Mouse (Mus musculus): ENCODE measurements around the gene Gpr156.

DNA sequence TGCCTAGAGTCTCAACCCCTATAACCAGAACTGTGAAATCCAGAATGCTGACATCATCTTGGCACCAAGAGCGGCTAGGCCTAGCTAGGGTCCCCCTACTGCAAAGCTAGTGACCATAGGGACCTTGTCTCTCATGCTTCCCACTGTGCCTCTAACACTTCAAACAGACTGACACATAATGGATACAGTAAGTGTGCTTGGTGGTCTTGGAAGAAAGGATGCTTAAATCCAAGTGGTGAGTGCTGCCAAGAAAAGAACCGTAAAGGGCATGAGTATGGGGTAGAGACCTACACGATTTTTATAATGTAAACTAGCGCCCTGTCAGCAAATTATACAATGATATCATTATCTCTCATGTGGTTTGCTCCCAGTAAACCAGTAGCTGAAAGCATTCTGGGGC lies 32.1 kb downstream of the Gpr156 start:
- TF ChIP-seq CTCF (IDR thresholded peaks at IDR 0.05; ENCODE audit: low read depth, low read length): no peak
- no peak for TF ChIP-seq POLR2A (IDR thresholded peaks at IDR 0.05; ENCODE audit: borderline replicate concordance, low read depth, low read length)
